In the genomic region with DNA sequence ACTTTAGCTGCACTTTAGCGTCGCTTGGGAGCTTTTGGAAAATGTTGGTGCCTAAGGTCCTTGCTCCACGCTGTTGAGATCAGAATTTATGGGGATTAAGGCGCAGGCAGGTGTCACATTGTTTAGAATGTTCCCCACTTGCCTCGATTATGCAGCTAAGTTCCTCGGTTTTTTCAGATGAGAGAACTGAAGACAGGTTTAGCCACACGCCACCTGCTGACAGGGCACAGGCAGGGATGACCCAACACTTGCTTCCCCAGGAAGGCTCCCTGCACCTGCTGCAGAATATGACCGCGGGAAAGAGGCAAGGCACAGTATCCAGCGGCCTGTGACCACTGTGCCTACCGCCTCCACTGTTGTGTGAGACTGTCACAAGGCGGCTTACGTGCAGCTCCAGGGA, we compare ENCODE assay signal across 13 mouse cellular contexts. TPM values are rescaled to one million over a fixed set of nuclear protein-coding genes. Genes with fewer than 3 reads are reported as not detected.
"Had no signal": no experiment of that assay in that cellular context is flagged by ENCODE, and none has a peak within 500 bp of the region (broad histone marks: within the 10 kb centered on the region; RNA-seq: fewer than 3 reads in every experiment).

No protein-coding gene starts in this region.

- H3K27me3 ChIP-seq: intestine, embryonic 15.5 days; limb, embryonic 13.5 days; midbrain, embryonic 13.5 days; neural tube, embryonic 15.5 days had no signal

- H3K4me1 ChIP-seq: intestine, embryonic 15.5 days; limb, embryonic 13.5 days; midbrain, embryonic 13.5 days; neural tube, embryonic 15.5 days had no signal

- DNase-seq: kidney, adult 18-20 months; kidney, postnatal 14 days; left cerebral cortex, postnatal 4 days; right cerebral cortex, adult 18-20 months; thymus, postnatal 36 days had no signal

- H3K9me3 ChIP-seq: intestine, embryonic 15.5 days; limb, embryonic 13.5 days; midbrain, embryonic 13.5 days; neural tube, embryonic 15.5 days had no signal

- ATAC-seq: intestine, embryonic 15.5 days; midbrain, embryonic 13.5 days had no signal

- H3K9ac ChIP-seq: intestine, embryonic 15.5 days; limb, embryonic 13.5 days; midbrain, embryonic 13.5 days; neural tube, embryonic 15.5 days had no signal

- H3K4me3 ChIP-seq: intestine, embryonic 15.5 days; limb, embryonic 13.5 days; midbrain, embryonic 13.5 days; myocyte; neural tube, embryonic 15.5 days had no signal

- H3K4me2 ChIP-seq: intestine, embryonic 15.5 days; limb, embryonic 13.5 days; midbrain, embryonic 13.5 days; neural tube, embryonic 15.5 days had no signal

- H3K27ac ChIP-seq: intestine, embryonic 15.5 days; limb, embryonic 13.5 days; midbrain, embryonic 13.5 days; neural tube, embryonic 15.5 days; stomach, postnatal 0 days had no signal

RNA-seq across cellular contexts. Expression of a gene that starts 52.8 kb away (rescaled TPM):
- total RNA-seq: layer of hippocampus, postnatal 25 days; left cerebral cortex, postnatal 4 days; megakaryocyte-erythroid progenitor cell, adult 5-6 weeks had no signal
